Mouse (Mus musculus) inflammation-experienced regulatory T-cells, adult 6 months (primary cell): ENCODE results near the gene Tnr. TPM values are rescaled to one million over a fixed set of nuclear protein-coding genes. Genes with fewer than 3 reads are reported as not detected.

Experiments
- ATAC-seq: one replicate; pipeline ENCODE4 v1.8.0; 2017
- polyA plus RNA-seq, 3 experiments: library from polyadenylated mRNA; unstranded; fragments of 100-300 nt; shearing (Covaris generic); gene quantifications; one replicate each; pipeline ENCODE4 v1.2.1; 2017

Tnr gene
- polyA plus RNA-seq, 3 experiments from 2014 or later: 0.05 TPM; not detected in 2

DNA sequence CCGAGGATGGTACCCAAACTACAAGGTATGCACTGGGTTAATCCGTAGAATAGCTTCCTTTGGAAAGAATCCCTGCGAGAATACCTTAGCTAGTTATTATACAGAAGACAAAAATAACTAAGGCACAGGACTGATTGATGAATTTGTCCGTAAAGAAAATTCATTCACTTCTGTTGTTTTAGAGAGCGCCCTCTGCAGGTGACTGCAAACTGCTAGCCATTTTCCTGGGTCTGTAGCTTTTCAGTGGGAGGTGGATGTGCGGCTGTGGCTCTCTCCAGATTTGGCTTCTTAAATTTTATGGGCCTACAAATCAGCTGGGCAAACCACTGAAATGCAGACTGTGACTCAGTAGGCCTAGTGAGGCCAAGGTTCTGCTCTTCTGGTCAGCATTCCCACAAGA lies 42.5 kb downstream of the Tnr start:
- ATAC-seq: no peak

DNA sequence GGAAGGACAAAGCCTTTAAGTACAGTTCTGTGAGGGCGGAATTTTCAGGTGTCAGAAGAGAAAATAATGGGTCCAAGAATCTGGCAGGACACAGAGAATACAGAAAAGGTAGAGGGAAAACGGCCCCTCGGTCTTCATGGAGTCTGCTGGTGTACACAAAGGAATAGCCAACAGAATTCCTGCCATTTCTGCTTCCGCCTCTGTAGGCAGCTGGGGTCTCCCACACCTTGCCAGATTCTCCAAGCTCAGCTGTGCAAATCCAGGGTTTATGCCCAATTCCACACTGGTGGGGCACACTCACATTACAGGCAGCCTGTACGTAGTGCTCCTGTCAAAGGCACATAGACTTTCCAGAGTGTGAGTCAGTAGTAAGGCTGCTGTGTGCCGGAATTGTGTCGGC lies 43.6 kb downstream of the Tnr start:
- ATAC-seq: no peak

DNA sequence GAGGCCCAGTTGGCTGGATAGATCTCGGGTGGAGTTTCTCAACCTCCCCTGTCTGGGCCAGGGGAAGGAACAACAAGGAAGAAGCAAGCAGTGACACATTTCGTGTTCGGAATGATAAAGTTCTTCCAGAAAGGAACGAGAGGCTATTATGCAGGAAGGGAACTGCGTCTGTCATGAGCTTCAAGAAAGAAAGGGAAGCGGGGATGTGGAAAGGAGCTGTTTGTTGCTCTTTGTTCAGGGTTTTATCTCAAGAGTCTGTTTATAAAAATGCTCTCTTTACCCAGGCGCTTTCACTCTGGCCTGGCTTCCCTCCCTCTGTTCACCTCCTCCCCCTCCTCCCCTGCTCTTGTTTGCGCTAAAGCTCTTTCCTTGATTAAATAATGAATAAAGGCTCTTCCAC lies 46.7 kb downstream of the Tnr start:
- no peak for ATAC-seq

DNA sequence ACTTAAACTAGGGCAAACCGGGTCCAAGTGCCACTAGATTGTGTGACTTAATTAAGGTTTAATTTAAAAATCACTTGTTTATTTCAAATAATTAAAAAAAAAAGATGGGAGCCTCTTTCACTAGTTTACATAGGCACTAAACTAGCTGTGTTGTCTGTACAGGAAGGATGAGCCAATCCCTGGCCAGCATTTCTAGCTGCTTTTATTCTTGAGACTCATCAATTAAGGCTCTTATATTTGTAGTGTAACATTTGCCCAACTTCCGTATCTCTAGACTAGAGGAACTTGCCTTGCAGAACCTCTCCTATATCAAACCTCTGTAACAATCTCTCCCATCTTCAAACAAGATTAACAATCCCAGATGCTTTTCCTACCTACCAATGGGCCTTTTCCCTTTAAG lies 47.3 kb downstream of the Tnr start:
- ATAC-seq: no peak

DNA sequence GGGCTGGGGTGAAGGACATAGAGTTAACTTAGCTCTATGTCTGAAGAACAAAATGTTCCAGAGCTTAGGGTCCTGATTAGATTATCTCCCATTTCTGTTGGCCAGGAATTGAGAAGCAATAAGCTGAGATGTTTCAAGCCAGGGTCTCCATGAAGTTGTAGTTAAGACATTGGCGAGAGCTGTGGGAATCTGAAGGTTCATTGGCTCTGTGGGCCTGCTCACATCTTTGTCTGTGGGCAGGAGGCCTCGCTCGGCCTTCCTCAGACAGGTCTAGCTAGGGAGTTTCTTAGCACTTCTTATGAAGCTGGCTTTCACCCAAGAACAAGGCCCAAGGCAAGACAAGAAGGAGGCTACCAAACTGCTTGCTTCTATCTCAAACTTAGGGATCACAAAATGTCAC lies 48.4 kb downstream of the Tnr start:
- no peak for ATAC-seq

DNA sequence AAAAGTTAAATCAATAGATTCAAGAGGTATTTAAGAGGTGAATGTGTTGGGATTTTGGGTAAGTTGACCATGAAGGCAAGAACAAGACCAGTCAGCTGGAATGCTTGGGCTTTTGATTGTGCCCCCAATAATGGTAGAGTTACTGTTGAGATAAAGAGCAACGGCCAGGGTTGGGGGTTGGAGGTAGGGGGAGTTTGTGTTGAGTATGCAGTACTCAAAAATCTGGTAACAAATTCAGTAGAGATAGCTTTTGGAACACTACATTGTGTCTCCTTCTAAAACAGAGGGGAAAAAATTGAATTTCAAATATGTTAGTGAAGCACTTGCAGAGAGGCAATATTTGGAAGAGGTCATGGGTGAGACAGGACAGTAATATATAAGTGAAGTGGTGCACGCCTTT lies 49.5 kb downstream of the Tnr start:
- no peak for ATAC-seq

DNA sequence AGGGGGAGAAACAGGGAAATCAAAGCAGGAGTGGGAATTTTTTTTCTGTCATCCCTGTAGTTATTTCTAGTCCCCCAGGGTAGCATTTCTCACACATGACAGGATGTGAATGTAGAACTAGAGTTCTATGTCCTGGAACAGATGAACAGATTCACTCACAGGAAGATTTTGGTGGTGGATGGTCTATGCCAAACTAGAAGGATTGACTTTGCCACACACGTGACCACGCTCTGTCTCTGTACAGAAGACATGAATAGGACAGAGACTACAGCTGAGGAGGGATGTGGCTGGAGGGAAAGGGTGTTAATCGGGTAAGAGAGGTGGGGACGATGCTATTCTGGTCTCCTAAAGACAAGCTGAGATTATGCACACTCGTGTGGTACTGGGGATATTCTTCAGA lies 51.1 kb downstream of the Tnr start:
- ATAC-seq: no peak

DNA sequence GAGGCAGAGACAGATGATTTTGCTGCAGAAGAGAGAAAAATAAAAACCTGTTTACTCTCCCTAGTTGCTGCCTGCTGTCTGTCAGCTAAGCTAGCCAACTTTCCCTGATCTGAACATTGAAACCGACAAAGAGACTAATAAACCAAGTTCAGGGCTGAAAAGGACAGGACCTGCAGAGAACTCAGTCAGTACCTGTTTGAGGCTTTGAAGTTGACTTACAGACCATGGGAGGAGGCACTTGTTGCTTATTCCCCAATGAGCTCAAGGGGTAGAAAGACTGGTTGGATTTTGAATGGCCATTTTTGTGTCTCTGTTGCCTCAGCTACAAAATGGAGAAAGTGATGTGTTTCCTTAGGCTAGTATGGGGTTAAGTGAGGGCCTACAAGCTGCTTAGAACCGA lies 52.7 kb downstream of the Tnr start:
- no peak for ATAC-seq

DNA sequence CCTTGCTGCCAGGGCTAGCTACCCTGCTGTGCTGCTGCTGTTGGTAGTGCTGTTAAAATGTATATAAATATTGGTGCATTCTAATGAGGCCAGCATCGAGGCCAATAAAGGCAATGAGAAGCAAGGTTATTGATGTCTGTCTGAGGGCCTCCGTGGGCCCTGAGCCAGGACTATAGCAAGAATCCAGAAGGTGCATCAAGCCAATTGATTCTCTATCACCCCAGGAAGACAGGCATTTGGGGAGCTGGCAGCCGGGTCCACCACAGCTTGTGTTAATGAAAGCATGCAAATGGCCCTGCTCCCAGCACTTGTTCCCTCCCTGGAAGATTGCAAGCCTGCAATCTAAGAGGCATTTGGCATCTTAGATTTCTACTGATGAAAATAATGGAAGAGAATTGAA lies 54.8 kb downstream of the Tnr start:
- no peak for ATAC-seq

DNA sequence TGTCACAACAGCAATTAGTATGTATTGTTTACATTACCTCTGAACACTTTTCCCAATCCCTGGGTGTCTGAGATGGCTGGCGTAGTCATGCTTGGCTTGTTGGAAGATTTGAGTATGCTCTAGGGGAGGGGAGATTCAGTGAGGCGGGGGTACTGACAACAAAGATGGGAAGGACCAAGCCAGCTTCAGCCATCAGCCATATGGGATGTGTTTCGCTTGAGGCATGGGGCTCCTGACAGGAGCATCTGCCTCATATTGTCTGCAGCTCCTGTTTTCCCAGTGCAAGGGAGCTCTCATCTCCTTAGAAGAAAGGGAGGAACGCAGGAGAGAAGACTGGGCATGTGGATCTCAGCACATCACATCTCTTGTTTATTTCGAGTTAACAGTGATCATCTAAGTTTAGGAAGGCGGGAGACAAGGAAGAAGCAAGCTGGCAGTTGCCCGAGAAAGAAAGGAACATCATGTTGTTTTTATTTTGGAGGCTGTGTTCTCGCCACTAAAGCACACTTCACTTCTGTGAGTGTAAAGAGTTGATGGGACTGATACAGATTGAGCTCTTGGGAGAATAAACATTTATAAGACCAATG lies 56.9 kb downstream of the Tnr start:
- no peak for ATAC-seq

DNA sequence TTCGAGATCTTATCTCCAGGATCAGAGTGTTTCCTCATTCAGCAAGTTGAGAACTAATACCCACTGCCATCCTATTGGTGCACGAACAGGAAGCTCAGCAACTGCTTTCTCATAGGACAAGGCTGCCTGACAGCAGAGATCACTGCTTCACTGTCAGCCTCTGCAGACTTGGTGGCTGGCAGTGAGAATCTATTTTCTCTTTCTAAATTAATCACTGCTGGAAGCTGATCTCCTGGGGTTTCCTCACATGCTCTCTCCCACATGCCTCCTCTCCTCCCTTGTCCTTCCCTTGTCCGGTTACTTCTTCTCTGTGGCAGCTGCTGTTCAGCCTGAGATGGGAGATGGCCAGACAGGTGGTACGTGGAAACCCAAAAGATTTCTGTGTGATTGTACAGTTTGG lies 60.3 kb downstream of the Tnr start:
- no peak for ATAC-seq

DNA sequence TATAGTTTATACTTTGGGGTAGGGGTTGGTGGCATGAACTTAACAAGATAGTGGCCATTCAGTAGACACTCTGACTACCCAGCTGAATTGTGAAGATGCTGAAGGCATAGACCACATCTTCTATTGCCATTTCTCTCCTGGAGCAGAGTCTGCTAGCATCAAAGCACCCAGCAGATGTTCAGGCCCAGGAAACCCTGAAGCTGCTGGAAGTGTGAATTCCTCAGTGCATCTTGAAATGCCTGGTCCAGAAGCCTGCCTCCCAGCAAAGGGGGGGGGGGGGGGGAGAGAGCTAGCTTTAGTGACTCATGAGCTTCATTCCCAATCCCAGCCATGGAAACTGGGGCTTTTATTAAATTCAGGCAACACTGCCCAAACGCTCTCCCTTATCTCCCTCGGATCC lies 65.2 kb downstream of the Tnr start:
- no peak for ATAC-seq

DNA sequence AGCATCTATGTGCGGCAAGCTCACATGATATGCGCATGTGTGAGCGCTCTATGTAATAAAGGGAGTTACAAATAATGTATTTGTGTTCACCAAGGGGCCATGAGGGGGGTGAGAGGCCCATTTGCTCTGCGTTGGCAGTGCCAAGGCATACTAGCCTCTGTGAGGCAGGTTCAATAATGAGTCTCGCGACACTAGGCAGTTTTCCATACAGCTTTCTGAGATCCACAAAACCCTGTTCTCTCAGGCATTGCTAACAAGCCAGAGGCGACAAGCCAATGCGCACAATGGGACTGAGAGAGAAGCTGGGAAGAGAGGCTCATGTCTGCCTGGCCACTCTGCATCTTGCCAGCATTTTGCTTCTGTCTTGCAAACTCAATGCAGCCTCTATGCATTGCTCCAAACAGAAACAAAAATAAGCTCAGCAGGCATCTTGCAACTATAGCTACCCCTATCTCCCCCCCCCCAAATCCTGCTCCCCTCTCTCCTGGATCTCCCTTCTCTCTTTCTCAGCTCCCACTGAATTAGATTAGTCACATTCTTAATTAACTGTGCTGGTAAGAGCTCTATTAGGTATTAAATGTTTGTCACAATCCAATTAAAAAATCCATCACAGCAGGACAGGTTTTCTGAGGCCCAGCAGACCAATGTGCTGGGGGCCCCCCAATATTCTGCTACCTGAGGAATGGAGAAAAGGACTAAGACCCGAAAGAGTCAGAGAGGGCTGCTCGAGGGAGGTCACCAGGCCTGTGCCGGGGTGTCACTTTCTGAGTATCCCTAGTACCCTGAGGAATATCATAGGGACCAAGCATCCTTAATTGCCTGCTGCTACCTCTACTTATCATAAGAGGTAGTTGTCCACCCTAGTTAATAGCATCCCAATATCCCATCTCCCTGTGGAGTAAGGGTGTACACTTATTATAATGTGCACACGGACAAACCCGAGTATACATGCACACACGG lies 70.8 kb downstream of the Tnr start:
- no peak for ATAC-seq

DNA sequence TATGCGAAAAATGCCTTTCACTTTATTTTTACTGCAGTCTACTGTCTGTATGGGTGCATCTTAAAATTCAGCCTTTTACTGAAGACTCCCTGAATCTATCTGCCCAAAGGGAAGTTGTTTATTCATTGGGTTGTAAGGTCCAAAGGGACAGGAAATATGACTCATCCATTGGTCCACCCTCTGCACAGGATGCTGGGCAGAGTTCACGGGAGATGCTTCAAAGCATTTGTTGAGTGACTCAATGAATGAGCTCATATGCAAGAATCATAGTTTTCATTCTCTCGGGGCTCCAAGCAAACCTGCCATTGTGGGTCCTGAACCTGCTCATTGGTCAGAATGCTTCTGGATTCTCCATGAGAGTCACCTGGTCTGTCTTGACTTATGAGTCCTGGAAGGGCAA lies 72.2 kb downstream of the Tnr start:
- ATAC-seq: no peak

DNA sequence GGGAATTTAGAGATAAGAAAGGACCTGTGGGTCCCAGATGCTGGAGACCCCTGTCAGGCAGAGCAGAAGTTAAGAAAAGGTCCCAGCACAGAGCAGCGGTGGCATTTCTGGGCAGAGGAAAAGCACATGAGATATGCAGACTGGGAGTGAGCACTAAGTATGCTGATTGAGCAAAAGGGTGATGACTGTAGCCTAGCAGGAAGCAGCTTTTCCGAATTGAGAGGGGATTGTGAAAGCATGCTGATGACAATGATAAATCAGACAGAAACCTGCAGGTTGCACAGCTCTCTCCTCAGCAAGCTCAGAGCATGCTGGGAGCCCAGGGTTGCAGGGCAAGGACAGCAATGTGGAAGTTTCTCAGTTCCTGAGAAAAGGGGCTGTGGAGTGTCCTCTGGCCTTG lies 73.1 kb downstream of the Tnr start:
- no peak for ATAC-seq

DNA sequence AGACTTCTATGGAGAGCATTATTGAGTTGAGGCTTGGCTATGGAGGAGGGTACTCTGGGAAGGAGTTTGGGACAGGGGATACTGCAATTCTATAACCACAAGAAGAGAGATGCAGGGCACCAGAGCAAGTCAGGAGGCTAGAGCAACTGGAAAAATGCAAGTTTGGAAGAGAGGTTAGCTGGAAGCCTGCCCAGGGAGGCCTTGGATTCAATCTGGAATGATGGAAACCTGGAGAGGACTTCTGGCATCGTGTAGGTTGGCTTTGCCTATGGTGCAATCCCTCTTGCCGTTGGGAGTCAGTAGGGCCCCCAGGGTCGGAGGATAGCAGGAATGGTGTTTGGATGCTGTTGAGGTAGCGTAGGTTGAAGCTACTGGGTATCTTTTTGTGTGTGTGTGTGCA lies 90.0 kb downstream of the Tnr start:
- no peak for ATAC-seq

DNA sequence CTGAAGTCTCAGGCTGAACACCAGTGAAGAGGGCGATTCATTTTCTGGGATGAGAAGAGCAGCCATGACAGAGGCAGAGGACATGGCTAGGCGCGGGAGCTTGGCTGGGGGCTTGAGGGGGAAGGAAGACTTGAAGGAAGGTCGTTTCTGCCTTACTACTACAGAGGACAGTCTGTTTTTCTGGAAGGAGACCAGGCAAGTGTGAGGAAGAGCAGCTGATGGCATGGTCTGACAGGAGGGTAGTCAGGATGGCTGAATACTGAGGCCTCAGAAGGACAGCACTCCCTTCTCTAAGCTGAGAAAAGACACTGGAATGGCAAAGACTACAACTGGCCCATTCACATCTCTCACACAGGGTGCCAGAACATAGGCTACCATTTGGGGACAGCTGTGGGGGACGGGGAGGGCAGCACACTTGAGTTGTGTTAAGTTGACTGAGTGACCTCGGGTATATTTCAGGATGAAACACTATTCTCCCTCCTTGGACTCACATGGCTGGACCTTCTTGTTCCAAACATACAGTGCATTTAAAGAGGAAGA lies 90.6 kb downstream of the Tnr start:
- ATAC-seq: no peak

DNA sequence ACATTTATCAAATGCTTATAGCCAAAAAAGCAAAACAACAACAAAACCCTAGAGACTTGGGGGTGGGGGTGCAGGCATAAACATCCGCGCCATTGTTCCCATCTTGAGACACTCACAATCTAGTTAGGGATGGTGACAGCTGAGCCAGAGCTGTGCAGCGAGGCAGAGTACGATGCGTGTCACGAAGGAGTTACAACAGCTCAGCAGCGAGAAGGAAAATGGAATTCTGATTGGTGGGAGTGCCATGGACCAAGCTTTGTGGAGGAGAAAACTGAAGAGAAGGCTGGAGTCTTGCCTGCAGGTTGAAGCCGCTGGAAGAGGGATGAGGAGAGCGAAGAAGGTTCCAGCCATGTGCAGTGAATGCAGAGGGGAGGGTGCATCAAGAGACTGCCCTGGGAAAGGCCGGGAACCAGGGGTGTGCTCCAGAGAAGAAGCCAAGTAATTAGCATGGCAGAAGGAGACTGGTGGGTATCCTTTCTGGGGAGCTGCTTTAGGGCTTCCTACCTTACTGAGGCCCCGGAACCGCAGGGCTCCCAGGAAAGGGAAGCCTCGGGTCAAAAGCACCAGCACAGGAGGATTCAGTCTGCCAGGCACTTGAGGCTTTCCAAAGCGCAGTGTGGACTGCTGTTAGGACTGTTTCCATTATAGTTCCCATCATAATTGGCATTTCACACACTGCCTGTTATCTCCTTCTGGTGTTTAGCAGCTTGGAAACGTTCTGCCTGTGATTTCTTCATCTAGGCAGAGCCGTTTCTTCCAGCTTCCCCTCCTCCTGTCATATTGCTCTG lies 91.3 kb downstream of the Tnr start:
- ATAC-seq: no peak

DNA sequence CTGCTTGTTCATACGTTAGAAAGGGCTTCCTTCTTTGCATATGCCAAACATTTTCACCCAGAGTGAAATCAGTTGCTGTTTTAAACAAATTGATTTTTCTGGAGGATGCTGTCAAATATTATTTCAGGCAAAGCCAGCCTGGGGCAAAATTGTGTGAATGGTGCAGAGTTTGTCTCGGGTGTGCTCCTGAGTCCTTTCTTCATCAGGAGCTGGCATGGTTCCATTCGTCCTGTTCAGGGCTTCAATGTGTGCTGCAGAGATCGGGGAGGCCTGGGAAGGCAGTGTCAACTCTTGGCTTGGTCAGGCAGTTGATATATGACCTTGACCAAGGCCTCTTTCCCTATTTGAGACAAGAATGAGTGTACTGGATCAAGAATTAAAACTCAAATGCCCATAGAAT lies 92.1 kb downstream of the Tnr start:
- no peak for ATAC-seq

DNA sequence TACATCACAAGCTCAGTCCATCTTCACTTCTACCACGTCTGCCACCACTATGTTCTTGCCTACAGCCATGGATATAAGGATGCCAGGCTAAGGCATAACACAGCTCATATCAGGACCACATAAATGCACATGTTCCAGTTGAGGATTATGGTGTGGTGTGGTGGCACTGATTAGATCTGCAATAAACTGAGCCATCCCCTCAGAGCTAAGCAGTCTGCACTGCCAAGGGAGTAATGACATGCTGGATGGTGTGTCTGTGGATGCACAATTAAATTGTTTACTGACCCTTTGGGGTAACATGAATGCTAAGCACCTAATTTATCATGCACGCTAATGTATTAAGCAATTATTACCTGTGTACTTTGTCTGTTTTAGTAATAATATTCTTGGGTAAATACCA lies 95.6 kb downstream of the Tnr start:
- no peak for ATAC-seq

DNA sequence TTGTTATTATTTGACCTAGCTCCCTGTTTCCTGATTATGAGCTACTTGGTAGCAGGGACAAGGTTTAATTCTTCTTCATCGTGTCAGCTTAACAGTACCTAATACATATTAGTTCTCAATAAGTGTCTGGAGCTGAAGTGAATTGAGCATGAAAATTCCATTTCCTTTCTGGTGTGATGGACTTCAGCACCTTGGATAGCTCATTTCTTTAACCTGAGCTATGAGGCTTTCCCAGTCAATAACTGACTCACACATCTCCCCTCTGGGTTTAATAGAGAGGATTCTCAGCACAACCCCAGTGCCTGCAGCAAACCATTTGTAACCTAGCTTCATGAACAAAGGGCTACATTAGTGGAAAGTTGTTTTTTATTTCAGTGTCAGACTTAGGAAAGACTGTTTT lies 97.8 kb downstream of the Tnr start:
- ATAC-seq: no peak

DNA sequence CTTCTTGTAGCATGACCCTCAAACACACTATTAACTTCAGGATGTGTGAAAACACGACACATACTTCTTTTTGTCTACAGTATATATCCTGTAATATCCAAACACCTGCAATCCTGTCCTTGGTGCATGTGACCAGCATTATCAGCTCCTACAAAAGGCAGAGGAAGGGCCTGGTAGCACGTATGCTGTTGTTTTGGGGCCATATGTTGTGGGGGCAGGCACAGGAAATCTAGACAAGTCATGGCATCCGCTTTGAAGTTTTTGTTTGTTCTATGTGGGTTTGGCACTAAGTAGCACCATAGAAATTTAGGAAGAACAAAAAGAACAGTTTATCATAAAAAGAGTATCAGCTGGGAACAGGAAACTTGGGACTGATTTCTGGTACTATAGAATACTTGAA lies 105.5 kb downstream of the Tnr start:
- no peak for ATAC-seq

DNA sequence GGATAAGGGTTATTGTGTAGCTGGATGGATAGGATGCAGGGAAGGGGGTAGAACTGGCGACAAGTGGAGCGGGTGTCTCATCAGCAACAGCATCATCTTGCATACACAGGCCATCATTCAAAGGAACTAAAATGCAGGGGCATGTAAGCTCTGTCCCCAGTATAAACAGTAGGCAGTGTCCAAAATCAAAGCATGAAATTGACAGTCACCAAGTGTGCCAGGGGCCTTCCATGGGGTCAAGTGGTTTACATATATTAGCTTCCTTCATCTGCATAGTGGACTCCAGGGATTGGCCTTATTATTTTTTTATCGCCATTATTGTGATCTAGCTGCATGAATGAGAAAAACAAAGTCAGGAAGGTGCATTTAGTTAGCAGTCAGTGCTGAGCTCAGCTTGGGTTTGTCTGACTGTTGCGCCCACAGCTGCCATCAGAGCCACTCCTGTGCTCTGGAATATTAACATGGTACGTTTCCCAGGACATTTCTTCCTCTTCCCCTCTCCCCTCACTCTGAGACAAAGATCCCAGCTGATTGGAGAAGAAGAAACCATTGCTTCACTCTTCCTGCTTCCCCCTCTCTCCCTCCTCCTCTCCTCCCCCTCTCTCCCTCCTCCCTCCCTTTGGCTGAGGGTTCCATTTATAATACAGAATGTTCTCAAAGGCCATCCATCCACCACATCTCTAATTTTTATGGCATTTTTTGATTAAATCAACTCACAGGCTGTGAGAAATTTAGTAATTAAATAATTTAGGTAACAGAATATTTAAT lies 106.4 kb downstream of the Tnr start:
- ATAC-seq: no peak
